Mouse (Mus musculus): ENCODE results near the gene Pstk.

DNA sequence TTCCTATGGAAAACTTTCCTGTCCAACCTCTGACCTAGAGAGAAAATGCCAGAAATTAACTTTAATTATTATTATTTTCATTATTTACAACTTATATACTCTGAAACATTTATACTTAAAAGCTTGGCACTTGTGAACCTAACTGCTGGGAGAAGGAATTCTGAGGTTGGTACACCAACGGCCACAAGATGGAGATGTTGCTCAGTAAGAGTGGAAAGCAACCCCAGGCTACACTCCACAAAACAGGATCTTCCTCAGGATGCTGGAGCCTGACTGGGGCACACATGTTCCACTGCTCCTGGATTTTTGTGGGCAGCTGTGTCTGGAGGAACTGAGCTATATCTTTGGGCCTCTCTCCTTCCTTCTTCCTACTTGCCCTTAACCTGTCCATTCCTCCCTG lies 61.3 kb downstream of the Pstk start:
- TF ChIP-seq POLR2A (IDR thresholded peaks at IDR 0.05; ENCODE audit: low read depth, low read length) (no peak), CTCF (conservative IDR thresholded peaks at IDR 0.05; ENCODE audit: insufficient read depth, insufficient read length, low read depth, low read length) (peak; percentile 62)

Data from kidney, adult 2 months (tissue).